Mouse (Mus musculus) WW6 (cell line): Measurements from ENCODE around the gene Rbm20.

Experiments
- DNase-seq: peaks from one replicate; pipeline ENCODE4 v3.0.0-alpha.2; 2013; ENCODE audit warnings: low read depth, low spot score

Rbm20 gene

GRCm38 (mm10) chr19:53717364-53717763, 40.3 kb downstream of the Rbm20 start:
- DNase-seq = no peak

GRCm38 (mm10) chr19:53722186-53722585, 45.1 kb downstream of the Rbm20 start:
- no peak for DNase-seq

- DNase-seq = no peak
Observed at GRCm38 (mm10) chr19:53724053-53724452, 46.9 kb downstream of the Rbm20 start.

GRCm38 (mm10) chr19:53726340-53726739, 49.2 kb downstream of the Rbm20 start:
- DNase-seq = no peak

- DNase-seq = no peak
Observed at GRCm38 (mm10) chr19:53726755-53727154, 49.6 kb downstream of the Rbm20 start.

- DNase-seq = peak; percentile 59
Observed at GRCm38 (mm10) chr19:53727277-53727676, 50.2 kb downstream of the Rbm20 start.

- no peak for DNase-seq
Observed at GRCm38 (mm10) chr19:53727886-53728669, 51.0 kb downstream of the Rbm20 start.

GRCm38 (mm10) chr19:53729919-53730318, 52.8 kb downstream of the Rbm20 start:
- DNase-seq = no peak

GRCm38 (mm10) chr19:53731761-53732201, 54.7 kb downstream of the Rbm20 start:
- no peak for DNase-seq

GRCm38 (mm10) chr19:53734845-53735244, 57.7 kb downstream of the Rbm20 start:
- DNase-seq = no peak

- DNase-seq = no peak
Observed at GRCm38 (mm10) chr19:53738701-53739131, 61.6 kb downstream of the Rbm20 start.

- DNase-seq = no peak
Observed at GRCm38 (mm10) chr19:53739570-53740266, 62.6 kb downstream of the Rbm20 start.

GRCm38 (mm10) chr19:53740750-53741380, 63.8 kb downstream of the Rbm20 start:
- DNase-seq = no peak

GRCm38 (mm10) chr19:53741902-53742301, 64.8 kb downstream of the Rbm20 start:
- DNase-seq = no peak

- no peak for DNase-seq
Observed at GRCm38 (mm10) chr19:53745354-53745753, 68.2 kb downstream of the Rbm20 start.

GRCm38 (mm10) chr19:53746116-53746515, 69.0 kb downstream of the Rbm20 start:
- DNase-seq = no peak

GRCm38 (mm10) chr19:53748236-53748775, 71.2 kb downstream of the Rbm20 start:
- DNase-seq = no peak

GRCm38 (mm10) chr19:53749326-53749725, 72.2 kb downstream of the Rbm20 start:
- no peak for DNase-seq

GRCm38 (mm10) chr19:53751420-53752185, 74.5 kb downstream of the Rbm20 start:
- no peak for DNase-seq

GRCm38 (mm10) chr19:53752993-53753392, 75.9 kb downstream of the Rbm20 start:
- no peak for DNase-seq

- DNase-seq = no peak
Observed at GRCm38 (mm10) chr19:53754421-53754830, 77.3 kb downstream of the Rbm20 start.
